Mouse (Mus musculus) layer of hippocampus, adult 6 months (tissue): Measurements from ENCODE around the gene Prr12. TPM values are rescaled to one million over a fixed set of nuclear protein-coding genes. Genes with fewer than 3 reads are reported as not detected.

Experiments
- long read RNA-seq, 2 experiments: library from polyadenylated mRNA; unstranded; transcript quantifications; one replicate each; pipeline ENCODE4 v2.0.0; 2019 to 2020
- microRNA-seq: library from miRNA; unstranded; fragments of <30 nt; microRNA quantifications from one replicate; pipeline ENCODE4 v1.2.0, GENCODE M21; 2020
- polyA plus RNA-seq: library from polyadenylated mRNA; unstranded; fragments of <200 nt; fragmentation: Nextera tagmentation; gene quantifications from 2 replicates; pipeline ENCODE4 v1.2.3, GENCODE M21; 2021

Gene Prr12
- polyA plus RNA-seq, result 4.7 and 5.4 TPM in 2 replicates
- long read RNA-seq, experiment 1, partial matches to known transcripts, result 3 of 10 reads
- long read RNA-seq, experiment 1, other reads (novel, unspliced or antisense), result 4 of 10 reads
- long read RNA-seq, experiment 2, transcript Prr12-202 (6 exons, 1,487 nt), result major isoform, 8 of 22 reads
- long read RNA-seq, experiment 2, partial matches to known transcripts, result 13 of 22 reads
- long read RNA-seq, experiment 2, other reads (novel, unspliced or antisense), result 1 of 22 reads

DNA sequence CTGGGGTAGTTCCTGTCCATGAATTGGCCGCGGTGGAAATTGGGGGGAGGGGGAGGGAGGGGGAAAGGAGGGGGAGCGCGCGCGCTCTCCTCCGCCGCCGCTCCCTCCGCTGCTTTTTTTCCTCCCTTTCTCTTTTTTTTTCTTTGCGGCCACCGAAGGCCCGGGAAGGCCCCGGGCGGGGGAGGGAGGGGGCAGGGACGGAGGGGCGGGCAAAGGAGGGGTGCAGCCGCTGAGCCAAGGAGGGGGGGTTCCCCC is at the start of gene Prr12:
Prr12 (minus strand) TSS at position 20 of the 255 bp plus-strand sequence.

DNA sequence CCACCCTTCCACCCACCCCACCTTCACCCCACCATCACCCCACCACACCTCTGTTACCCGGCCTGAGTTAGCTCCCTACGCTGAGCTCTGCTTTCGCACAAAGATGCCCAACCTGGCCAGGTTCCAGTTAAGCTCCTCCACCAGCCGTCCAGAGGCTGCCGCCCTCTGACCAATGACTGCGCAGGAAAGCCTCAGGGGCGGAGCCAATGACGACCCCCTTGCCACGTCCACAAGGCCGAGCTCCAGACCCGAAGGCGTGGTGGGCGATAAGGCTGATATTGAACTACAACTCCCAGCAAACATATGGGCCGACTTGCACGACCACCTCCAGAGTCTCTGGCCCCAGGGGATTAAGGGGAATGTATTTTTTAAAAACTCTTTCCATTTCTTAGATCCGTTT is 39.4 kb upstream of the Prr12 start, which contains the start of gene Rcn3:
Rcn3 (minus strand) TSS at position 174 of the 400 bp plus-strand sequence.

DNA sequence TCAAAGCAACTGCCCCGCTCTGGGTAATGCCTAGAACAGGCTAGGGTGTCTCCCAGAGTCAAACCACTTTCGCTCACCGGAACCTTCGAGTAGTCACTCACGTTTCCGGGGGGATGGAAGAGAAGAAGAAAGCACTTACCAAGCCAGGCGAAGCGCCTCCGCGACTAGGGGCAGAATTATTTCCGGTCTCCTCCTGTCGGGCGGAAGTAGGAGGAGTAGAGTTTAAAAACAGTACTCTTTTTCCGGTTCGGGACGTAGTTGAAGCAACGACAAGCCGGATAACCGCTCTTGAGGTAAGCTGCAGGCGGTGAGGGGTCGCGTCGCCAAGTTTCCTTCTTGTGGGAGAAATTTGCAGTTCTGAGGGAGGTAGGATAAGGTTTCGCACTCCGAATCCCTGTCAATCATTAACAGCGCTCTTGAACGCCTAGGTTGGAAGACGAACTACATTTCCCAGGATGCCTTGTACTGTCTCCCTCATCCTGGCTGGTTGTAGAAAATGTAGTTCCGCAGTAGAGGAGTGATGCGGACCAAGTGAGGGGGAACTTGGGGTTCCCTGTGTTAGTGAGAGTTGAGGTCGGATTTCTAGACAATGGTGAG is 9.7 kb upstream of the Prr12 start, which contains the start of the genes Nosip and Prrg2:
Nosip (plus strand) TSS at position 191 of the 597 bp plus-strand sequence.
Prrg2 (minus strand) TSS at position 439 of the 597 bp plus-strand sequence.

DNA sequence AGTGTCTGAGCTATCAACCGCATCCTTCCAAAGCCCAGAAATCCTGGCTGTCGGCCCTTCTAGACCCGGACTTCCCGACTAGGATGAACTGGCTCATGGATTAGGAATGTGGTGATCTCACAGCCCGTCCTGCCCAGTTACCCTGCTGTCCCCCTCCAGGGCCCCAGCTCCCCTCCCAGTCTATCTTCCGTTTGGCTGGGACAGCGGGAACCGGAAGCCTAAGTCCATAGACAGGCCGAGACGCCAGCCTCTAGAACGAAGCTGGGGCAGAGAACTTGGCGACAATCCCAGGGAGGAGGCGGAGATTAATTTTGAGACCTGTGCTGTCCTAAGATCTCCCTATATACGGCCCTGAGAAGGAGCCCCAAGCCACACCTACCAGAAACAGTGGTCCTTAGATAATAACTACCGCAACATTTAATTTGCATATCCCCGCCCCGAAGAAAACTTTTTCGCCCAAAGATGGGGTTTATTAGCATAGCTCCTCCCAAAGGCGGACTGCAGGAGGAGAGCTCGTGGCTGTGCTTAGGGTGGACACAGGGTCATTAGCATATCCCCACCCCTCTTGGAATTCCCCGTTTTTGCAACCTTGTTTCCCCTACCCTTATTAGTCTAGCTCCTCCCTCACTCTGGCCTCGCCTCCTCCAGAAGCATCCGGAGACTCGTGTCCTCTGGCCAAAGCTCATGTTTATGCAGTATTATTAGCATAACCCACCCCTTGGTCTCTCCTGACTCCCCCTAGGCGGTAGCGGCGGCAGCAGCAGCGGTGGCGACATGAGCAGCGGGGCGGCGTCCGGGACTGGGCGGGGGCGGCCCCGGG is 35.2 kb downstream of the Prr12 start, which contains the start of gene Rras:
Rras (plus strand) TSS at position 720 of the 820 bp plus-strand sequence.

DNA sequence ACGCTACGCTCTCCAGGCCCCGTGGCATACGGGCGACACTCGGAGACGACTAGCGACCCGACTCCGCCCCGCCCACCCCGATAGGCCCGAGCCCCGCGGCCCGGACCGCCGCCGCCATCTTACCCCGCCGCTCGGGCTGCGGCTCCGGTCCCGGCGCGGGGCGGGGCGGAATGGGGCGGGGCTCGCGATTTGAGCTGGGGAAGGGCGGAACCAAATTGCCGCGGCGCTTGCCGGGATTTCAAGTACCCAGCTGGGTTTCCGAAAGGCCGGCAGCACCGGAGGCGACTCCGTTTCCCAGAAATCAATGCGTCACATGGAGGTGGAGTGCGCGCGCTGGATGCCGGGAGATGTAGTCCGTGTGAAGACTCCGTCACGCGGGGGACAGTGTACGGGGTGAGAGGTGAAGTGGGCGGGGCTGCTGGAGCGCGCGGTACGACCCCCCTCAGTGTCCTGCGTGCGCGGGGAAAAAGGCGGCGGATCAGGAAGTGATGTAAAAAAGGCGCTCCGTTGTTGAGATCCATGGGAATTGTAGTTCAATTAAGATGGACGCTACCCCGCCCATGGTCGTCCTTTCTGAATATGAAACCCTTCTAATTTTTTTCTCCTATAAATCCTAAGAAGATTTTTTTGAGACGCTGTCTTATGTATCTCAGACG is 36.6 kb downstream of the Prr12 start, which contains the start of gene Scaf1:
Scaf1 (minus strand) TSS at position 407 of the 656 bp plus-strand sequence.

DNA sequence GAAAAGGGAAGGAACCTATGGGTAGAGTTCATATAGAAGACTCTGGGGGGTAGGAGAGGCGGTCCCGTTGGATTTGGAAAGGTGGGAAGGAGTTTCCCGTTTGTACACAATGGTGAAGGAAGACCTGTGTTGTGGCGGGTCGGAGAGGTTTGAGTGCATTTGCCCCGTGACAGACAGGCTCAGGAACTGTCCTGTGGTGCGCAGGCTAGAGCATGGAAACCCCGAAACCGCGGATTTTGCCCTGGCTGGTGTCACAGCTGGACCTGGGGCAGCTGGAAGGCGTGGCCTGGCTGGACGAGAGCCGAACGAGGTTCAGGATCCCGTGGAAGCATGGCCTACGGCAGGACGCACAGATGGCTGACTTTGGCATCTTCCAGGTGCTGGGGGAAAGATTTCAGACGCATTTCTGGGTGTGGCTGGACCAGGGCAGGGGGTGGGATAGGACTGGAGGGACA is 54.2 kb downstream of the Prr12 start, which contains the start of gene Bcl2l12:
Bcl2l12 (minus strand) TSS at position 212 of the 455 bp plus-strand sequence.

DNA sequence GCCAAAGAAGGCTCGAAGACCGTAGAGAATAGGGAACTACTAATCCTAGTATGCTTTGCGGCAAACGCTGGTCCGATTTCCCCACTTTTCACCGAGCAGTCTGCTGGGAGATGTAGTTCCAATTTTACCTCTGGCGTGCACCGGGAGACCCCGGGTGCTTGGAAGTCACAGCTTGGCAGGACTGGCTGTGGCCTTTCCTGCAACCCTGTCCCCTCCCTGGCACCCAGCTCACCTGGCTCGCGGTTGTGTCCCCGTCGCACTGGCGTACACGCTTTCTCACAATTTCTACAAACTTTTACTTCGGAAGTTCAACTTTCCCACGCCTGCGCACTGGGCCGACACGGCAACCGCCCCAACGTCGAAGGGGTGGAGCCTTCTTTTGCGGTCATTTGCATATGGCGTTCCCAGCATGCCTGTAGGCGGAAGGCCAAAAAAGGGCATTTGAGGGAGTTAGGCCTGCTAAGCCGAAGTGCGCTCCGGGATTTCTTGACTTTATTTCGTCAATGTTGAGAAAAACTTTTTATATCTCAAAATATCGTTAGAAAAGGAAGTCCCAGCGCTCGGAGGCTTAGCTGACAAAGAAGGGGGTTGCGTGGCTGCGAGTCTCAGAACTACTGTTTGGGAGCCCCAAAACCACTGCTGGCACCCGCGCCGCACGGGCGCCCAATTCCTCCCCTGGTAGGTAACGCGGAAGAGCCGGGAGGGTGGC is 55.3 kb downstream of the Prr12 start, which contains the start of gene Irf3:
Irf3 (plus strand) TSS at position 418 of the 709 bp plus-strand sequence.

DNA sequence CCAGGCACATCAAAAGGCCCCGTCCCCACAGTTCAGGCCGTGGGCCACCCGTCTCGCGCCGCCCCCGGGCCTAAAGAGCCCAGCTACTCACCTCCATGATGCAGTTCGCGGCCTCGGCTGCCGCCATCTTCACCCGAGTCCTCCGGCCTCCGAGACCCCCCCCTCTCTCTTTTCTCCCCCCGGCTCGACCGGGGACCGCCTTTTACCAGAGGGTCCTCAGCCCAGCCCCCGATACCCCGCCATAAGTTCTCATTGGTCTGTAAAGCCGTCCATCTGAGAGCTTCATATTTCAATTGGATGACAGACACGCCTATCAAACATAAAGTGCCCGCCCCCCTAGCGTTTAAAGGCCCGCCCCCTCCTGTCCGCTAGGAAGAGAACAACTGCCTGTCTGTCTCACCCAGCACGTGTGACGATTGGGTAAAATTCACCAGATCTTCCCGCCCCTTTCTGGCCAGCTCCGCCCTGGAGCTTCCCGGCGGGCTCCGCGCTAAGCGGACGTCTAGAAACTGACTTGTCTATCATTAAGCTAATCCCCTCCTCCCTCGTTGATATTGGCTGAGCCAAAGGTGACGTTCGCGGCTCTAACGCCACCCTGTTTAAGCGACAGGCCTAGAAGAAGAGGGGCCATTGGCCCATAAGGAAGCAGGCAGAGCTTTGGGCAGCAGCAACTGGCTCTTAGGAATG is 66.3 kb downstream of the Prr12 start, which contains the start of gene Prmt1:
Prmt1 (minus strand) TSS at position 377 of the 687 bp plus-strand sequence.

Small RNAs within 50 kb of the gene (microRNA-seq; reads per million reads assigned to microRNA genes)
- gene Mir7054, result 1.3 reads per million

Other genes starting within 250 kb of the Prr12 start
- 10.2 and 10.5 TPM in 2 replicates for gene Nup62, start 236.8 kb downstream of the Prr12 start, polyA plus RNA-seq
- 0.57 and 0.79 TPM in 2 replicates for gene Il4i1, start 236.5 kb downstream of the Prr12 start, polyA plus RNA-seq
- gene Atf5, start 236.2 kb downstream of the Prr12 start, polyA plus RNA-seq, result 0.68 and 0.74 TPM in 2 replicates
- gene Akt1s1, start 203.9 kb downstream of the Prr12 start, polyA plus RNA-seq, result 30.7 and 33.9 TPM in 2 replicates
- gene Tbc1d17, start 203.8 kb downstream of the Prr12 start, polyA plus RNA-seq, result 57.9 and 60.7 TPM in 2 replicates
- gene Pnkp, start 195.7 kb downstream of the Prr12 start, polyA plus RNA-seq, result 27.8 and 30.3 TPM in 2 replicates
- 147 and 187 TPM in 2 replicates for gene Ptov1, start 183.1 kb downstream of the Prr12 start, polyA plus RNA-seq
- 143 and 184 TPM in 2 replicates for gene Med25, start 160.2 kb downstream of the Prr12 start, polyA plus RNA-seq
- 12.1 TPM in 2 replicates for gene Fuz, start 156.8 kb downstream of the Prr12 start, polyA plus RNA-seq
- gene Ap2a1, start 123.4 kb downstream of the Prr12 start, polyA plus RNA-seq, result 34.8 and 42.1 TPM in 2 replicates
- gene Tsks, start 109.7 kb downstream of the Prr12 start, polyA plus RNA-seq, result 0.28 and 0.35 TPM in 2 replicates
- 86.2 and 86.7 TPM in 2 replicates for gene Cpt1c, start 78.0 kb downstream of the Prr12 start, polyA plus RNA-seq
- gene Prmt1, start 66.3 kb downstream of the Prr12 start, polyA plus RNA-seq, result 6.7 and 7.4 TPM in 2 replicates
- 10.7 and 12.0 TPM in 2 replicates for gene Irf3, start 55.2 kb downstream of the Prr12 start, polyA plus RNA-seq
- gene Bcl2l12, start 54.2 kb downstream of the Prr12 start, polyA plus RNA-seq, result 1.6 and 2.6 TPM in 2 replicates
- 63.8 and 108 TPM in 2 replicates for gene Scaf1, start 36.5 kb downstream of the Prr12 start, polyA plus RNA-seq
- 3.8 and 4.0 TPM in 2 replicates for gene Rras, start 34.9 kb downstream of the Prr12 start, polyA plus RNA-seq
- 36.0 and 41.3 TPM in 2 replicates for gene Nosip, start 9.5 kb upstream of the Prr12 start, polyA plus RNA-seq
- 9.2 and 10.8 TPM in 2 replicates for gene Prrg2, start 9.8 kb upstream of the Prr12 start, polyA plus RNA-seq
- gene Rcn3, start 39.3 kb upstream of the Prr12 start, polyA plus RNA-seq, result 26.1 and 29.3 TPM in 2 replicates
- gene Fcgrt, start 51.0 kb upstream of the Prr12 start, polyA plus RNA-seq, result 28.3 and 34.8 TPM in 2 replicates
- gene Rps11, start 71.6 kb upstream of the Prr12 start, polyA plus RNA-seq, result 1,326 and 1,360 TPM in 2 replicates
- 1,601 and 1,782 TPM in 2 replicates for gene Rpl13a, start 75.9 kb upstream of the Prr12 start, polyA plus RNA-seq
- not detected in 2 replicates for gene Gm45713, start 83.3 kb upstream of the Prr12 start, polyA plus RNA-seq
- gene Flt3l, start 83.6 kb upstream of the Prr12 start, polyA plus RNA-seq, result 0.68 and 1.4 TPM in 2 replicates
- gene Pih1d1, start 101.4 kb upstream of the Prr12 start, polyA plus RNA-seq, result 40.3 and 47.7 TPM in 2 replicates
- 4.6 and 5.2 TPM in 2 replicates for gene Aldh16a1, start 101.7 kb upstream of the Prr12 start, polyA plus RNA-seq
- gene Slc17a7, start 111.1 kb upstream of the Prr12 start, polyA plus RNA-seq, result 52.3 and 68.3 TPM in 2 replicates
- not detected in 2 replicates for gene Gfy, start 126.7 kb upstream of the Prr12 start, polyA plus RNA-seq
- gene Pth2, start 128.1 kb upstream of the Prr12 start, polyA plus RNA-seq, result not detected in 2 replicates
- gene Ccdc155, start 152.0 kb upstream of the Prr12 start, polyA plus RNA-seq, result 1.2 and 1.4 TPM in 2 replicates
- gene Dkkl1, start 159.3 kb upstream of the Prr12 start, polyA plus RNA-seq, result 5.1 and 7.3 TPM in 2 replicates
- gene Tead2, start 162.9 kb upstream of the Prr12 start, polyA plus RNA-seq, result 0.51 and 0.59 TPM in 2 replicates
- gene Cd37, start 186.2 kb upstream of the Prr12 start, polyA plus RNA-seq, result 11.8 and 14.4 TPM in 2 replicates
- 1.1 and 1.2 TPM in 2 replicates for gene Slc6a16, start 188.2 kb upstream of the Prr12 start, polyA plus RNA-seq
- gene Slc6a21, start 224.6 kb upstream of the Prr12 start, polyA plus RNA-seq, result not detected in 2 replicates